Mouse (Mus musculus) CH12.LX (cell line): ENCODE results near the gene Itgbl1. TPM values are rescaled to one million over a fixed set of nuclear protein-coding genes. Genes with fewer than 3 reads are reported as not detected.

Experiments
- DNase-seq: peaks from one replicate; pipeline ENCODE4 v3.0.0-alpha.2; 2013; ENCODE audit errors: extremely low read depth
- H3K27ac ChIP-seq: 2 replicates; pipeline ENCODE4 v1.5.1; 2012; ENCODE audit warnings: low read depth, mild to moderate bottlenecking, control low read depth, moderate library complexity; ENCODE audit not compliant: insufficient read depth
- H3K27me3 ChIP-seq: replicated peaks from 2 replicates; pipeline ENCODE3; 2012; ENCODE audit warnings: inconsistent platforms
- H3K36me3 ChIP-seq, 2 experiments: replicated peaks in 1 of 2; 2 replicates each; pipeline versions ENCODE3 to v1.6.1; 2012; ENCODE audit warnings: inconsistent platforms in 1 of 2, low read length in 1 of 2, mild to moderate bottlenecking in 1 of 2, mixed read lengths in 1 of 2, moderate library complexity in 1 of 2; ENCODE audit not compliant: control insufficient read depth in 1 of 2, insufficient read depth in 1 of 2
- H3K4me1 ChIP-seq, 2 experiments: 2 replicates each; pipeline ENCODE4 v1.6.1; 2012; ENCODE audit warnings: inconsistent platforms in 1 of 2, moderate library complexity in 1 of 2; ENCODE audit not compliant: insufficient read depth in 2 of 2, control insufficient read depth in 1 of 2
- H3K4me2 ChIP-seq: 2 replicates; pipeline ENCODE4 v1.6.1; 2012; ENCODE audit warnings: low read depth, mild to moderate bottlenecking, control low read depth; ENCODE audit not compliant: poor library complexity, insufficient read depth, severe bottlenecking
- H3K4me3 ChIP-seq, 3 experiments: fragments of 150-350 bp in 1 of 3; sonication (generic) in 1 of 3; replicated peaks in 1 of 3; 2 replicates each; pipeline versions ENCODE3 to v1.5.1; 2011 to 2012; ENCODE audit warnings: low read depth in 2 of 3, low read length in 2 of 3, mild to moderate bottlenecking in 2 of 3, moderate library complexity in 2 of 3, control low read depth in 1 of 3, improper control_type of control experiment in 1 of 3, inconsistent platforms in 1 of 3, mixed read lengths in 1 of 3; ENCODE audit not compliant: poor library complexity in 1 of 3
- H3K79me2 ChIP-seq: replicated peaks from 2 replicates; pipeline ENCODE4 v1.6.1; 2012; ENCODE audit warnings: mild to moderate bottlenecking, moderate library complexity; ENCODE audit not compliant: control insufficient read depth, poor library complexity, insufficient read depth, severe bottlenecking; ENCODE audit errors: extremely low read depth
- H3K9ac ChIP-seq: 2 replicates; pipeline ENCODE4 v1.6.1; 2012; ENCODE audit warnings: low read depth, mild to moderate bottlenecking, control low read depth, moderate library complexity; ENCODE audit not compliant: insufficient read depth
- H3K9me3 ChIP-seq: replicated peaks from 2 replicates; pipeline ENCODE3; 2012; ENCODE audit warnings: low read length, inconsistent platforms, mixed read lengths
- BHLHE40 ChIP-seq: IDR thresholded peaks from 2 replicates; pipeline ENCODE4 v1.6.1; 2011; ENCODE audit warnings: mild to moderate bottlenecking, low read depth, low read length, improper control_type of control experiment
- CHD2 ChIP-seq: IDR thresholded peaks from 2 replicates; pipeline ENCODE4 v1.6.1; 2011; ENCODE audit warnings: low read length, improper control_type of control experiment
- CTCF ChIP-seq, 2 experiments: IDR thresholded peaks in 1 of 2; conservative IDR thresholded peaks in 1 of 2; 2 replicates each; pipeline ENCODE4 v1.5.1; 2011 to 2012; ENCODE audit warnings: low read depth in 2 of 2, low read length in 2 of 2, improper control_type of control experiment in 1 of 2, inconsistent platforms in 1 of 2, mild to moderate bottlenecking in 1 of 2, moderate library complexity in 1 of 2
- E2F4 ChIP-seq: IDR thresholded peaks from 2 replicates; pipeline ENCODE4 v1.6.1; 2011; ENCODE audit warnings: low read depth, low read length, improper control_type of control experiment; ENCODE audit not compliant: insufficient replicate concordance
- ELF1 ChIP-seq: IDR thresholded peaks from 2 replicates; pipeline ENCODE4 v1.6.1; 2014; ENCODE audit warnings: low read depth, mild to moderate bottlenecking, inconsistent platforms, low read length, improper control_type of control experiment
- EP300 ChIP-seq: IDR thresholded peaks from 2 replicates; pipeline ENCODE4 v1.6.1; 2011; ENCODE audit warnings: low read length, improper control_type of control experiment
- ETS1 ChIP-seq: conservative IDR thresholded peaks from 2 replicates; pipeline ENCODE4 v1.6.1; 2012; ENCODE audit warnings: low read depth, mild to moderate bottlenecking, inconsistent platforms, low read length, improper control_type of control experiment, moderate library complexity
- GABPA ChIP-seq: IDR thresholded peaks from 2 replicates; pipeline ENCODE4 v1.6.1; 2012; ENCODE audit warnings: low read depth, low read length, improper control_type of control experiment, inconsistent platforms; ENCODE audit not compliant: insufficient replicate concordance
- JUND ChIP-seq: conservative IDR thresholded peaks from 2 replicates; pipeline ENCODE4 v1.6.1; 2011; ENCODE audit warnings: low read depth, low read length, improper control_type of control experiment
- KAT2A ChIP-seq: IDR thresholded peaks from 2 replicates; pipeline ENCODE4 v1.6.1; 2012; ENCODE audit warnings: low read length, improper control_type of control experiment, inconsistent platforms; ENCODE audit not compliant: insufficient replicate concordance
- MAFK ChIP-seq: IDR thresholded peaks from 2 replicates; pipeline ENCODE4 v1.6.1; 2011; ENCODE audit warnings: low read length, improper control_type of control experiment; ENCODE audit not compliant: insufficient replicate concordance
- MXI1 ChIP-seq: IDR thresholded peaks from 2 replicates; pipeline ENCODE4 v1.6.1; 2011; ENCODE audit warnings: mild to moderate bottlenecking, low read depth, low read length, improper control_type of control experiment
- MYC ChIP-seq: IDR thresholded peaks from 2 replicates; pipeline ENCODE4 v1.6.1; 2011; ENCODE audit warnings: low read depth, mild to moderate bottlenecking, improper control_type of control experiment, low read length
- NRF1 ChIP-seq: IDR thresholded peaks from 2 replicates; pipeline ENCODE4 v1.6.1; 2014; ENCODE audit warnings: low read depth, mild to moderate bottlenecking, inconsistent platforms, low read length, improper control_type of control experiment, moderate library complexity
- POLR2A ChIP-seq: IDR thresholded peaks from 2 replicates; pipeline ENCODE4 v1.6.1; 2011; ENCODE audit warnings: low read depth, mild to moderate bottlenecking, improper control_type of control experiment, low read length
- RAD21 ChIP-seq: IDR thresholded peaks from 2 replicates; pipeline ENCODE4 v1.6.1; 2011; ENCODE audit warnings: low read depth, mild to moderate bottlenecking, low read length, improper control_type of control experiment, moderate library complexity
- SMC3 ChIP-seq: IDR thresholded peaks from 2 replicates; pipeline ENCODE4 v1.6.1; 2011; ENCODE audit warnings: low read depth, low read length, improper control_type of control experiment
- TBP ChIP-seq: conservative IDR thresholded peaks from 2 replicates; pipeline ENCODE4 v1.6.1; 2011; ENCODE audit warnings: low read depth, low read length, improper control_type of control experiment
- TCF12 ChIP-seq: IDR thresholded peaks from 2 replicates; pipeline ENCODE4 v1.6.1; 2014; ENCODE audit warnings: low read depth, mild to moderate bottlenecking, inconsistent platforms, low read length, improper control_type of control experiment
- USF1 ChIP-seq: IDR thresholded peaks from 2 replicates; pipeline ENCODE4 v1.6.1; 2014; ENCODE audit warnings: low read depth, mild to moderate bottlenecking, inconsistent platforms, low read length, improper control_type of control experiment
- USF2 ChIP-seq: conservative IDR thresholded peaks from 2 replicates; pipeline ENCODE4 v1.6.1; 2011; ENCODE audit warnings: low read depth, low read length, improper control_type of control experiment
- ZKSCAN1 ChIP-seq: IDR thresholded peaks from 2 replicates; pipeline ENCODE4 v1.6.1; 2012; ENCODE audit warnings: low read depth, inconsistent platforms, low read length, improper control_type of control experiment, borderline replicate concordance
- ZNF384 ChIP-seq: IDR thresholded peaks from 2 replicates; pipeline ENCODE4 v1.6.1; 2012; ENCODE audit warnings: low read depth, low read length, improper control_type of control experiment, inconsistent platforms
- dilution Hi-C: fragments of 300-500 bp; cut with MboI; formaldehyde crosslinking; loops from 2 replicates; pipeline ENCODE4 v1.14.3; 2020; ENCODE audit warnings: low sequenced_read_pairs; ENCODE audit not compliant: extremely low pct_unique_long_range_greater_than_20kb, extremely low pct_ligation_motif_present
- in situ Hi-C: fragments of 300-500 bp; cut with MboI; formaldehyde crosslinking; loops from 3 replicates; pipeline ENCODE4 v1.14.3; 2019; ENCODE audit warnings: low sequenced_read_pairs, low pct_ligation_motif_present, low pct_unique_long_range_greater_than_20kb, mixed read lengths
- polyA plus RNA-seq: library from polyadenylated mRNA; unstranded; fragments of >175 nt; gene quantifications from 2 replicates; pipeline ENCODE4 v1.2.1, GENCODE M21; 2012; ENCODE audit warnings: low read depth; ENCODE audit not compliant: insufficient read length
- total RNA-seq, 2 experiments: library from RNA; depleted of rRNA; stranded (reverse); fragments of 300-350 nt in 1 of 2; fragments of >200 nt in 1 of 2; gene quantifications; 2 replicates each; pipeline ENCODE4 v1.2.3; 2012 to 2014

Gene Itgbl1
- total and polyA plus RNA-seq, 3 experiments, result not detected

- Histone ChIP-seq H3K4me1 (peaks cover 0 to 10% of the 10 kb centered on the region in 2 experiments; a peak in 2 of 4 replicates), H3K27ac (no peak overlapping the region), H3K9ac (no peak overlapping the region), H3K4me3 (no peak overlapping the region)
- dilution Hi-C loops, result no loop called here
- no peak for TF ChIP-seq TBP
- peak; percentile 47 for TF ChIP-seq BHLHE40
- peak; percentile 29 for TF ChIP-seq RAD21
- peak; percentile 33 for TF ChIP-seq USF1
- TF ChIP-seq SMC3, result peak; percentile 36
- no peak for TF ChIP-seq POLR2A
- peak in 1 of 2 experiments; percentile 81; a peak in 2 of 4 replicates for TF ChIP-seq CTCF (conservative IDR thresholded peaks at IDR 0.05 in 1 of 2, IDR thresholded peaks at IDR 0.05 in 1 of 2; ENCODE audit: low read depth in 2 of 2, low read length in 2 of 2)
- TF ChIP-seq ZNF384, result no peak
- TF ChIP-seq, all 38 proteins: peak for 5
- Histone ChIP-seq H3K27me3 (no peaks in the 10 kb centered on the region), H3K9me3 (no peaks in the 10 kb centered on the region), H3K36me3 (no peaks in the 10 kb centered on the region), H3K4me2 (no peak overlapping the region), H3K79me2 (no peaks in the 10 kb centered on the region)
- peak; percentile 73 for DNase-seq
- in situ Hi-C loops, result loop anchor here (25.0 kb wide), 1 partner anchor 299 kb away; no protein-coding TSS in a partner anchor
These were observed 1.3 kb downstream of the Itgbl1 start for GRCm38 (mm10) chr14:123661091-123661491.

- no peaks in the 10 kb centered on the region for H3K9me3 ChIP-seq
- no peak overlapping the region for H3K4me2 ChIP-seq
- peaks cover 0 to 7% of the 10 kb centered on the region in 2 experiments; a peak in 2 of 4 replicates for H3K4me1 ChIP-seq
- H3K9ac ChIP-seq, result no peak overlapping the region
- H3K36me3 ChIP-seq, result no peaks in the 10 kb centered on the region
- no peak for DNase-seq
- H3K4me3 ChIP-seq, result no peak overlapping the region
- dilution Hi-C loops, result no loop called here
- no peak for TF ChIP-seq TBP
- TF ChIP-seq EP300, result no peak
- no peak for TF ChIP-seq USF1
- no peak for TF ChIP-seq GABPA
- no peak for TF ChIP-seq E2F4
- TF ChIP-seq NRF1, result no peak
- no peak for TF ChIP-seq MXI1
- no peak for TF ChIP-seq RAD21
- no peak for TF ChIP-seq CTCF (conservative IDR thresholded peaks at IDR 0.05 in 1 of 2, IDR thresholded peaks at IDR 0.05 in 1 of 2; ENCODE audit: low read depth in 2 of 2, low read length in 2 of 2)
- TF ChIP-seq USF2, result no peak
- TF ChIP-seq ZKSCAN1, result no peak
- TF ChIP-seq JUND, result no peak
- no peak for TF ChIP-seq POLR2A
- TF ChIP-seq MAFK, result no peak
- no peak for TF ChIP-seq TCF12
- no peak for TF ChIP-seq ELF1
- no peak for TF ChIP-seq MYC
- no peak for TF ChIP-seq CHD2
- TF ChIP-seq KAT2A, result no peak
- TF ChIP-seq ETS1, result no peak
- TF ChIP-seq, all 38 proteins: peak for 0
- H3K79me2 ChIP-seq, result no peaks in the 10 kb centered on the region
- H3K27me3 ChIP-seq, result no peaks in the 10 kb centered on the region
- H3K27ac ChIP-seq, result no peak overlapping the region
- in situ Hi-C loops, result loop anchor here (25.0 kb wide), 1 partner anchor 300 kb away; no protein-coding TSS in a partner anchor
These were observed 2.6 kb downstream of the Itgbl1 start for GRCm38 (mm10) chr14:123662386-123662785.
